Mouse (Mus musculus) right cerebral cortex, postnatal 36 days (tissue): ENCODE results near the gene Gpatch4.

ENCODE experiments used
- DNase-seq, 2 experiments: peaks; one replicate each; pipeline ENCODE4 v3.0.0; 2022; ENCODE audit warnings: low spot score in 2 of 2, mixed read lengths in 1 of 2

The Gpatch4 gene

DNA sequence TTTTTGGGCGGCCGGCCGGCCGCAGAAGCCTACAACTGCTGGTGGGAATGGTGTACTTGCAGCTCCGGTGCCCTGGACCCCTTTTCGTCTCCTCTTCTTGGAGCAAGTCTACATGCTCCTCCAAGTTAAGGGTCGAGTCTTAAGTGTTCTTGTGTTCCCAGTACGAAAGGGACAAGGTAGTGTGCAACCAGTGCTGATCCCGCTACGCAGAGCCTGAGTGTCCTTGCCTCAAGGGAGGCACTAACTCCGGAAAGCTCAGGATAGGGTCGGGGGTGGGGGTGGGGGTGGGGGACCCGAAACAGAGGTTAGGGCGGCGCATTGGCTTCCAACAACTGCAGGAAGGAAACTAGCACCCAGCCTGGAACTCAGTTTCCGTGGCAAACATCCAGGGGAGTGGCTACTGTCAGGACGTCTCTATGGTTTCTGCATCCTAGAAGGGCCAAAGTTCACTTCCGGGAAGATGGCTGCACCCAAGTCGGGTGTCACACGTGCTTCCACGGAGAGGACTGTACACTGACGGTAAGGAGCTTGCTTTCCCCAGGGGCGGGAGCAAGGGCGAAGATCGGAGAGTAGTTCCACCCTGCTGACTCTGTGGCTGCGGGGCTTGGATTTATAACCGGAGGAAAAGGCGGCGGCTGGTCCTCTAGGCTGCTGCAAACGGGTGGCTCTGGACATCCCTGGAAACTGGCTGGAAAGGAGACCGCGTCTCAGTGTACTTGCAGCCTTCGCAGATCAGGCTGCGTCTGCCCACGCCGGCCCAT, at the start of gene Gpatch4:
TSS of gene Gpatch4 (plus strand) at position 448 of the 761 bp plus-strand sequence.
- DNase-seq, result peak; percentile 75 to 86

DNA sequence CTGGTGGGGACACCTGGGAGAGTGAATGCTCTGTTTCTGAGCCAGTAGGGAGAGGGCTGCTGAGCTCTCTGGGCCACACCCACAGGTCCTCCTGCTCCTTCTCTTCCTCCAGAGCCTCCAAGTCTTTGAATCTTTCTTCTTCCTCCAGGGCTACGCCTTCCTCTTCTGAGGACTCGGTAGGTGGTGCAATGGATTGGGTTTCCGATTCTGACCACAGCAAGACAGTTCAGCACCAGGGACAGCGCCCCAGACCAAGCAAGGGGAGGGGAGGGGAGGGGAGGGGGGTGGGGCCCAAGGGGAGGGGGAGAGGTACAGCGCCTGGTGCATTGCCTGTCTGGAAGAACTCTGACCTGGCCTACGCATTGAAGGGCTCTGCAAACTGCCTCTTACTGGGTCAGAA, 49.5 kb upstream of the Gpatch4 start:
- DNase-seq, result no peak

DNA sequence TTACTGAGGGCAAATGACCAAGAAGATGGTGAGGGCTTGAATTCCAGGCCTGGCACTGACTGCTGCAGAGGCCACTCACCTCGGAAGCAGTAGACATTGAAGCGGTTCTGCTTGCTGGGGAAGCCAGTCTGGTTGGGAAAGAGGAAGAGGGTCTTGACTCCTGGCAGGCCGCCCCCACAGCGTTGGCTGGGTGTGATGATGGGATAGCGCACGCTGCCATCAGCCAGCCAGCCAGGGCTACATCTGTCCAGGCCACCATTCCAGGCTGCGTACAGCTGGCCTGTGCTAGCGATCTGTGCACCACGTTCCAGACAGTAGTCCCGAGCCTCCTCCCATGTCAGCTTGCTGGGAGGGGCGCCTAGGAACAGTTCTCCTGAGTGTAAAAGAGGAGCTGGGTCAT, 47.6 kb upstream of the Gpatch4 start:
- no peak for DNase-seq

DNA sequence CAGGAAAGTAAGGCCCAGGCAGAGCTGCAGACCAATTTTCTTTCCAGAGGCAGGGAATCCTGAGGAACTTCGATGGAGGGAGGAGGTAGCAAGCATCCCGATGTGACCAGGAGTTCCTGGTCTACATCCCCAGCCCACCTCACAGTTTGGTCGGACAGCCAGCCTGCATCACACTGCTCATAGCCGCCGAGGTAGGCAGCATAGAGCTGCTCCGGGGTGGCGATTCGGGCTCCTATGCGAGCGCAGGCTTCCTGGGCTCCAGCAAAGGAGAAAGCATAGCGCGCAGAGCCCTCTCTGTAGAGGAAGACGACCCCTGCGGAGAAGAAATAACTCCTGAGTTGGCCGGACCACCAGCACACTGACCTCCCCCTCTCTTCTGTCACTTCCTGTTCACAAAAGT, 46.5 kb upstream of the Gpatch4 start:
- no peak for DNase-seq

DNA sequence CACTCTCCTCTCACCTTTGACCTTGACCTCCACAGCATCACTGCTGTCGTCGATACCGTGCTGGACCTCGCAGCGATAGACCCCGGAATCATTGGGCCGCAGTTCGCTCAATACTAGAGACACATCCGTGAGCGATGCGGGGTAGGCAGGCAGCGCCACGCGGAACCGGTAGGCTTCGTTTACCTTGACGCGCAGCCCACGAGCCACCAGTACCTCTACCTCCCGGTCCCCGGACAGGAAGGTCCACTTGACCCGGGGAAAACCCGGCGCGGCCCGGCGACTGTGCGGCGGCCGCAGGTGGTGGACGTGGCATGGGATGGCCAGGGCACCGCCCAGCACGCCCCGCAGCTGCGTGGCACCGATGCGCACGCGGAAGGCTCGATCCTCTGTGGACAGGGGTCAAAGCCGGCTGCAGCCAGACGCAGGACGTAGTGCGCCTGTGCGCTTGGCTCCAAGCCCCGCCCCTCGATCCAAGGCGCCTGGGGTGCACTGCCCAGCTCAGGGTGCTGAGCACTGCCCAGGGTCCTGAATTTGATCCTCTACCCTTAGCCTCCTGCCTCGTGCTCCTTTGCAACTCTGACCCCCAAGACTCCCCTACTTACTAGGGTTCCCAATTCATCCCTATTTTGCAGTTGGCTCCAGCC, 45.8 kb upstream of the Gpatch4 start:
- no peak for DNase-seq

DNA sequence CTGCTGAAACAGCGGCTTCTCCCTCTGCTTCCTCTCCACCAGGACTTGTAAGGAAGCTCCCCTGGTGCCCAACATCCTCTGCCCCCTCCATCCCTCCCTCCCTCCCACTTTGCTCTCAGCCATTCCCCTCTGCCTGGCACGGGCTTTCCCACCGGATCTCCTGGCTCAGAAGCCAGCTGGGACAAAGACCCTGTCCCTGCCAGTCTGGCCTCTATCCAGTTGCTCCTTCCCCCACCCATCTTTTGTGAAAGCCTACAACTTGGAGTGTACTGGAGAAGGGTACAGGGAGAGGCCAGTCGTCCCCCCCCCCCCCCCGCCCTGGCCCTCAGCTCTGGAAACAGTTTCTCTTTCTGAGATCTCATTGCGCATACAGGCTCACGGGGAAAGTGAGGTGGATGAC, 44.2 kb upstream of the Gpatch4 start:
- no peak for DNase-seq

DNA sequence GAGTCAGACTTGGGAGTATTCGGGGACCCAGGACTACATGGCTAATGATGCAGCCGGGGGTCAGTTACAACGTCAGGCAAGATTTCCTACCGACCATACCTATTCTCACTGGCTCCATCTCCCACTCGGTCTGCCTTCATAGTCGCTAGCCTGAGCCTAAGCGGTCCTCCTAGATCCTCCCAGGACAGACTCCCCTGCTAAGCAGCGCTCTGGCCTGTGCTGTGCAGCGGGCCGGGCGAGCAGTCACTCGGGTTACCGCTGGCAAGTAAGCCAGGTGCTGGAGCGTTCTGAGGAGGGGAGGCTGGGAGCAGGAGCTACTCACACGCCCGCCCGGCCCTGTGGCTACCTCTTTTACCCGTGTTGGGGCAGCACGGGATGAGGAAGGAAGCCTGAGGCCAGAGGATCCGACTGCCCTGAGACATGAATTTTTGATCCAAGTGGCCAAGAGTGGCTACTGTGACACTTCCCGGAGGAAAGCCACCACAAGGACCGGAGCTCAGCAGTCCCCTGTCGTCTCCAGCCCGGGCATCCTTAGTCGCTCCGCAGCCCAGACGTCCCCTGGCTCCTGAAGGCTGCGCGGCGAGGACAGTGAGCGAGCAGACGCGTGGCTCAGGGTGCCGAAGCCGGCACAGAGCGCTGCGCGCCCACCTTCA, 43.5 kb upstream of the Gpatch4 start:
- DNase-seq, result no peak

DNA sequence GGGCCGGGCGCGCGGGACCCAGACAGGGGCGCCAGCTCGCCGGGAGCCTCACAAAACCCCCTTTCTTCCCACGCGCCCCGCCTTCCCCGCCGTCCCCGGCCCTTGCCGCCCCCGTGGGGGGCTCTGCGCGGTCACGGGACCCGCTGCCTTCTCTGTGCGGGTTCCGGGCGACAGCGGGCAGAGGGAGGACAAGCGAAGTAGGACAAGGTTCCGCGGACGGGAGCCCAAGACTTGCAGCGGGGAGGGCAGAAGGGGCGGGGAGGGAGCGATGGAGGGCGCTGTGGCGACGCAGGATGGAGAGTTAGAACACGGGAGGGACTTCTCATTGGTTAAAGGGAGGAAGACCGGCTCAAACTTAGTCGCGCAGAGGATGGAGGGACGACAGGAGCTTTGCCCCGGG, 42.7 kb upstream of the Gpatch4 start, which contains the start of gene Bcan:
TSS of gene Bcan (minus strand) at position 50 of the 400 bp plus-strand sequence.
- DNase-seq, result no peak

DNA sequence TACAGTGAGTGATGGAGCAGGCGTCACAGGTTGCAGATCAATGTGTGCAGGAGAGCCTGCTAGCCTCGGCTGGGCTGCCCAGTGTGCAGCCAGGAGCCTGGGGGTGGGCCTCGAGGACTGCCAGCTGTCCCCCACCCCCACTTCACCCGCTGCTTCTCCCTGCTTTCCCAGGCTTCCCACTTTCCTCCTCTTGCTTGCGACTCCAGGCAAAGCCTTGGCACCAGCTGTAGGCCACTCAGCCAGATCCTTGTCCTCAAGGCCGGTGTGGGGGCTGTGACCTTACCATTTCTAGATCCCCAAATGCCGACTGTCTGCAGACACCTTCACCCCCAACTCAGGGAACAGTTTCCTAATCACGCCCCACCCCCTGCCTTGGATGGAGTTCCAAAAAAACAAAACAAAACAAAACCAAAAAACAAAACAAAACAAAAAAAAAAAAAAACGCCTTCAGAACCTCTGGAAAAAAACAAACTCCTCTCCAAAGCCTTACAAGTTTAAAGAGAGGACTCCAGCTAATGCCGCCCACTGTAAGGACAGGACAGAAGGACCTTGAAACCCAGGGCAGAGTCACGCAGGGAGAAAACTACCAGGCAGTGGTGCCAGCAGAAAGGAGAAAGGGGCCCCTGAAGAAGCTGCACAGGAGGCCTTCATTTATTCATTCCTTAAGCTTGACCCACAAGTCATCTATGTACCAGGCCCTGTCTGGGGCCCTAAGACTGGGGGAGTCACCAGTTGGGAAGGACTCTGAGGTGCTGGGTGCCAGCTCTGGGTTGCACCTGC, 41.9 kb upstream of the Gpatch4 start:
- DNase-seq, result peak in 1 of 2 experiments; percentile 48

DNA sequence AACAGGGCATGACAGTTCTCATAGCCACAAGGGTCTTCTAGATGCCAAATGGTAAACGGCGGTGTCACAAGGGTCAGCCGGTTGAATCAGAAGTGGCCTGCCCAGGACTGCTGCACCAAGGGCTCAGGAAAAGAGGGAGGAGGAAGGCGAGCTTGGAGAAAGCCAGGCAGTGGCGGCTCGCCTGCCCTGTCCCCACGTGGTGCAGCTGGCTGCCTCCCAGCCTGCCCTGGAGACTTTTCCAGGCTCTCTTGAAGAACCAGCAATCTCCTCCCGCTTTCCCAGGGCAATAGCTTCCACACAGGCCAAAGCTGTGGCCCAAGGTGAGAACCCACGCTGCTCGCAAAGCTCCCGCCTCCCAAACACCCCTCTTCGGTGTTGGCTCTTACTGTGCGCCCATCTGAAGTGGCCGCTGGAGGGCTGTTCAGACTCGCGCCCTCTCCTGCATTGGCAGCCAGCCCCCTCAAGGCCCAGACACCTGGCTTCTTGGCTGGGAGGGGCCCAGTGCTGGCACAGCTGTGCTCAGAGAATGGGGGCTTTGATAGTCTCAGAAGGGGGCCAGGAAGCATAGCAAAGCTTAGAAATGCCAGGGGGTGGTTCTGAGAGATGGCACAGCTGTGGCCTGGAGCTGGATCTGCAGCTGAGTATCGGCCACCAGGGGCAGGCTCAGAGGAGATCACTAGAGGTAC, 40.5 kb upstream of the Gpatch4 start:
- DNase-seq, result no peak

DNA sequence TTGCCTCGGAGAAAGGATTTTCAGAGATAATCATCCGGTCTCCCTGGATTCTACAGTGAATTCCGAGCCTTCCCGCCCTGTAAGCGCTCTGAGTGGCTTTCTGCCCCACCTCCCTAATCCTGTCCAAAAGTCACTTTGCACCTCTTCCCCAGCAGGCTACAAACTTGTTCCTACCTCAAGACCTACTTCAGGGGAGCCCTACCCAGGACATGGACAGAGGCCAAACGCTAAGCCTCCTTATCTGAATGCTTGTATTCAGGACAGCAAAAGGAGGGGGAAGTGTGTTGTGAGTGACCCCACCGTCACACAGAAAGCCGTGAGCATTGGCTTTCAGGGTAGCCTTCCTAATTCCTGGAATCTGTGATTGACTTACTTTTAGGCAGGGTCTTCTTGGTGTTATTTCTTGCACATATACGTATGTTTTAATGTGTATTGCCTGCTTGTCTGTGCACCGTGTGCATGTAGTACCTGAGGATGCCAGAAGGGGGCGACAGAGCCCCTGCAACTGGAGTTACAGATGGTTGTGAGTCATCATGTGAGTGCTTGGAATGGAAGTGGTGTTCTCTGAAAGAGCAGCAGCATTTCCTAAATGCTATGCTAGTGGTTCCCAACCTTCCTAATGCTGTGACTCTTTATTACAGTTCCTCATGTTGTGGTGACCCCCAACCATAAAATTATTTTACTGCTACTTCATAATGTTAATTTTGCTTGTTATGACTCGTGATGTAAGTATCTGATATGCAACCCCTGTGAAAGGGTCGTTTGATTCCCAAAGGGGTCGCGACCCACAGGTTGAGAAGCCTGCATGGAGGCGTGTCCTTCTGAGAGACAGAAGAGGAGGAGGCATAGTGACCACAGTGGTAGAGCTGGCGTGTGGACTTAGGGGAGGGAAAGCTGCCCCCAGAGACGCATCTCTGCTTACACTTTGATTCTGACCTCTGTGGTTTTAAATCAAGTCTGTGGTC, 36.8 kb upstream of the Gpatch4 start:
- no peak for DNase-seq

DNA sequence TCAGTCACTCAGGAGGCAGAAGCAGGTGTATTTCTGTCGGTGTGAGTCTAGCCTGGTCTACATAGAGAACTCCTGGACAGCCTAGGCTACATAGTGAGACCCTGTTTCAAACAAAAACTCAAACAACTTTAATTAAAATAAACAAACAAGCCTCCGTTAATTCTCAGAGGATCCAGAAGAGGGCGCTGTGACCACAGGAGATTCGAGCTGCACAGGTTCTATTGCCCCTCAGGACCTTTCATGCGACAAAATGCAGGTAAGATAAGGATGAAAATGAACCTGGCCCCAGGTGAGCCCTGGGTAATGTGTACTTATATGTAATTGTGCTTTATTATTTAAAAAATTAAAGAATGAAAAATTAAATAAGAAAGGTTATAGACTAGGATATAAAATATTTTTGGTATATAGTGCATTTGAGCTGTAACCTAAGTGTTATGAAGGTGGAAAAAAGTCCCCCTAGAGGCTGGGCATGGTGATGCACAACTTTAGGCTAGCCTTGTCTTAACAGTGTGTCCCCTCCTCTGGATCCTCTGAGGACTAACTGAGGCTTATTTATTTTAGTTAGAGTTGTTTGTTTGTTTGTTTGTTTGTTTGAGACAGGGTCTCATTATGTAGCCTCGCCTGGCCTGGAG, 32.2 kb upstream of the Gpatch4 start:
- no peak for DNase-seq

DNA sequence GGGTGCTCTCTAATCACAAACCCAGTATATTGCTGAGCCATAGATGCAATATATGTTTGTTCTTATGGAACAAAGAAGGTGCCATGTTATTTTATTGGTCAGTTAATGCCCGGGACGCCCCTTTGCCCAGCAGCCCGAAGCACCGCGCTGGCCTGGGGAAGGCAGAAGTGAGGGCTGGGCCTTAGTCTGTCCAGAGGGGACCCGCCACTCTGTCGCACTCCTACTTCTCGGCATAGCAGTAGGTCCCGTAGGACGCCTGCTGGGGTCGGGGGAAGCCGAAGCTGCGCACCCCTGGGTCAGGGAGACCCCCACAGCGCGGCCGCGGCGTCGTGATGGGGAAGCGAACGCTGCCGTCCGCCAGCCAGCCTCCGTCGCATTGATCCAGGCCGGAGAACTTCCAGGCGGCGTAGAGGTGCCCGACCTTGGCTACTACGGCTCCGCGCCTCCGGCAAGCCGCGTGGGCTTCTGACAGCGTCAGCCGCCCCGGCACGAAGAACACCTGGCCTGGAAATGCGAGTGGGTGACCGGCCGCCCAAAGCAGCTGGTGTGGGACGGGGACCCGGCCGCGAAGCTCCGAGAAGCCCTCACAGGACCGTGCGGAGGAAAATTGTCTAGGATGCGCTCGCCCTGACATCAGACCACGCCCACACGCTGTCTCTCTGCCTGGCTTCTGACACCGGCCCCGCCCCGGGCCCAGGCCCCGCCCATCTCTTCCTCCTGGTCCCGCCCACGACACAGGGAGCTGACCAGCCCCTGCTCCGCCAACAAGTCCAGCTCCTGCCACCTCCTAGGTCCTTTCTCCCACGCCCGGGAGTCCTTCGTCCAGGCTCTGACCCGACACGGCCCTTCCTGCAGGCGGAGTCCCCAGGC, 20.4 kb upstream of the Gpatch4 start:
- DNase-seq, result peak; percentile 70 to 72

DNA sequence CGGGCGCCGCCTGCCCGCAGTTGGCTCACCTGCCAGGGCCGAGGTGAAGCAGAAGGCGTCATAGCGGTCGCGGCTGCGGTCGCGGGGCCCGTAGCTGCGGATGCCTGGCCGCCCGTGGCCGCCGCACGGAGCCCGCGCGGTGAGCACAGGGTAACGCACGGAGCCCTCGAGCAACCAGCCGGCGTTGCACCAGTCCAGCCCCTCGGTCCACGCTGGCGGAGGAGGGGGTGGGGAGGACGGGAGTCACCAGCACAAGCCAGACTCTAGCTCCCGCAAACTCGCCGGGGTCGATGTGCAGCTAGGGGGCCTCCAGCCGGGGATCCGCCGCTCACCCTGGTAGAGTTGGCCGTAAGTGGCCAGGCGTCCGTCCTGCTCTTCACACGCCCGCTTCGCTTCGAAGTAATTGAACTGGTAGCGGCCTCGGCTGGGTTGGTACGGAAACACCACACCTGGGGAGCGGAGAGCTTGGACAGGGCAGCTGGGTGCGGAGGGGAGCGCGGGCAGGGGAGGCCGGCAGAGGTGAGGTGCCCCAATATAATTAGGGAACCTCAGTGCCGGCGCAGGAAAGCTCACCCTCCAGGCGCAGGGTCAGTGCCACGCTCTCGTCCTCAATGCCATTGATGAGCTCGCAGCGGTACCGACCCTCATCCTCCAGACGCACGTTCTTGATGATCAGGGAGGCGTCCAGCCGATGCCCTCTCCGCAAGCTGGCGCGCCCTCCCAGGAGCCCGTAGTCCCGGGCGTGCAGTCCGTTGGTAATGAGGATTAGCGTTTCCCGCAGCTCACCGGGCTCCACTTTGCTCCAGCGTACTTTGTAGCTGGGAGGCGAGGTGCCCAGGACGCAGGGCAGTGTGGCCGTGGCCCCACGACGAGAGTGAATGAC, 19.5 kb upstream of the Gpatch4 start:
- no peak for DNase-seq

DNA sequence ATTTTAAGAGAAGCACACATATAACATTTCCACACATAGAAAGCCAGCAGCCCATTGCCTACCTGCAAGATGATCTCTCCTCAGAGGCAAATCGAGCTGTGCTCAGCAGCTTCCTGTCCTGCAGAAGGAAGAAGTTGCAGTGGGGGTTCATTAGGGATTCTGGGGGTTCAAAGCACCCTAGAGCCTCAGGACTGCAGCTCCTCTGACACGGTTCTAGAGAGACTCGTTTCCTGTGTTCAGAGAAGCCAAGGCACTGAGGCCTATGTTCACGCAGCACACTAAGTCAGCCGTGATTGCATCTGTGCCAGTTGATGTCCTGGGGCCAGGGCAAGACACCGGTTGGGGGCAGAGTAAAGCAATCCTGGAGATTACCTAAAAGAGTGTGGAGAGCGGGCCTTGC, 16.1 kb upstream of the Gpatch4 start:
- DNase-seq, result no peak

DNA sequence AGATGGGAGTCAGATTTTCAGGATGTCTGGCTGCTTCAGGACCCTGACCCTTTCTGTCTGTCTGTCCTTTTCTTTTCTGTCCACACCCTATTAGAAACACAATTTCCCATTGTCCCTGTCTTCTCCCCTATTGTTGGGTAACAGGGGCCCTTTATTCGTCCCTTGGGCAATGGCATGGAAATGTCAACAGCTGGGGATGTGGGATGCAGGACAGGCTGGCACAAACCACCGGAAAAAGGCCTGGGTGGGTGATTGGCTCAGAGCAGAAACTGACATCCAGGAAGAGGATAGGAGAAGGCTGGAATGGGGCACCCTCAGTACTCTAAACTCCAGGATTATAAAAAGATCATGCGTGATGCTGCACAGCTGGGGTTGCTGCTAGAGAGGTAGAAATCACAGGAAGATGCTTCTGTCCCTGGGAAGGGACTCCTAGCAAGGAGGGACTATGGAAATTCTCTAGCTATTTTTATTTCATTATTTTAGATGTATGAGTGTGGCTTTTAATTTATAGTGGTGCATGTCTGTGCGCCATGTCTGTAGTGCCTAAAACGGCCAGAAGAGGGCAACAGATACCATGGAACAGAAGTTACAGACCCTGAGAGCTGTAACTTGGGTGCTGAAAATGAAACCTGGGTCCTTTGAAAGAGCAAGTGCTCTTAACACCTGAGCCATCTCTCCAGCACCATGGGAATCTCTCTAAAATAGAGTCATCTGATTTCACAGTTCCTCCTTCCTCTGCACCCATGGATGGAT, 15.3 kb upstream of the Gpatch4 start, which contains the start of gene Hapln2:
TSS of gene Hapln2 (minus strand) at position 150 of the 753 bp plus-strand sequence.
- DNase-seq, result no peak
